Mouse (Mus musculus) erythroblast, embryonic 14.5 days (primary cell): Measurements from ENCODE around the gene Axin2.

ENCODE experiments used
- GATA1 ChIP-seq: IDR thresholded peaks from 2 replicates; pipeline ENCODE4 v1.6.1; 2012; ENCODE audit warnings: low read length, inconsistent platforms, mixed read lengths
- TAL1 ChIP-seq: IDR thresholded peaks from 3 replicates; pipeline ENCODE4 v1.6.1; 2012; ENCODE audit warnings: low read length, inconsistent platforms, mixed read lengths

GRCm38 (mm10) chr11:108891111-108891870, 28.9 kb upstream of the Axin2 start:
- TF ChIP-seq TAL1 (no peak), GATA1 (no peak)
